Mouse (Mus musculus) midbrain, embryonic 12.5 days (tissue): Measurements from ENCODE around the gene Abcb11. TPM values are rescaled to one million over a fixed set of nuclear protein-coding genes. Genes with fewer than 3 reads are reported as not detected.

Experiments
- ATAC-seq: fragments of 200-750 bp; cut with Nextera tagmentation; 2 replicates; pipeline ENCODE4 v1.8.0; 2017; ENCODE audit warnings: low read depth, moderate TSS enrichment, moderate library complexity; ENCODE audit not compliant: low FRiP score
- H3K27ac ChIP-seq: fragments of 300-500 bp; sonication (generic); replicated peaks from 2 replicates; pipeline ENCODE4 v1.5.1; 2016; ENCODE audit warnings: mild to moderate bottlenecking
- H3K27me3 ChIP-seq: fragments of 300-500 bp; sonication (generic); 2 replicates; pipeline ENCODE4 v1.6.1; 2016; ENCODE audit warnings: mild to moderate bottlenecking
- H3K36me3 ChIP-seq: fragments of 300-500 bp; sonication (generic); 2 replicates; pipeline ENCODE4 v1.6.1; 2016
- H3K4me1 ChIP-seq: fragments of 300-500 bp; sonication (generic); 2 replicates; pipeline ENCODE4 v1.6.1; 2016
- H3K4me2 ChIP-seq: fragments of 300-500 bp; sonication (generic); replicated peaks from 2 replicates; pipeline ENCODE4 v1.6.1; 2016; ENCODE audit warnings: mild to moderate bottlenecking, moderate library complexity
- H3K4me3 ChIP-seq: fragments of 300-500 bp; sonication (generic); 2 replicates; pipeline ENCODE4 v1.5.1; 2016; ENCODE audit warnings: mild to moderate bottlenecking
- H3K9ac ChIP-seq: fragments of 300-500 bp; sonication (generic); replicated peaks from 2 replicates; pipeline ENCODE4 v1.6.1; 2016; ENCODE audit warnings: mild to moderate bottlenecking, moderate library complexity
- H3K9me3 ChIP-seq: fragments of 300-500 bp; sonication (generic); 2 replicates; pipeline ENCODE4 v1.6.1; 2016; ENCODE audit warnings: mild to moderate bottlenecking
- WGBS: fragments of 180-500 bp; shearing (Covaris S2); methylation state at CpG from one replicate; pipeline ENCODE4 v1.1.7; 2016; 5-methylcytosine and 5-hydroxymethylcytosine counted together
- polyA plus RNA-seq: library from polyadenylated mRNA; unstranded; fragments of >200 nt; fragmentation: Nextera tagmentation; extraction: Ambion mirVana; gene quantifications from 2 replicates; pipeline ENCODE4 v1.2.1, GENCODE M21; 2016

The Abcb11 gene
- polyA plus RNA-seq, 1 experiment from 2014 or later: not detected

GRCm38 (mm10) chr2:69210773-69211172, 131.6 kb downstream of the Abcb11 start, which contains the start of gene G6pc2:
Gene G6pc2 (plus strand): TSS chr2:69211073.
- Histone ChIP-seq H3K9me3 (no peaks in the 10 kb centered on the region), H3K4me3 (no peak within 1 kb of the TSS), H3K36me3 (no peaks in the 10 kb centered on the region), H3K4me2 (no peak within 1 kb of the TSS), H3K9ac (no peak within 1 kb of the TSS), H3K27ac (no peak within 1 kb of the TSS), H3K27me3 (no peaks in the 10 kb centered on the region), H3K4me1 (no peaks in the 10 kb centered on the region)
- 86% methylated on average over 7 of the region's 7 CpGs for WGBS
- ATAC-seq: no peak

- Histone ChIP-seq H3K9ac (no peak overlapping the region), H3K9me3 (no peaks in the 10 kb centered on the region), H3K27ac (no peak overlapping the region), H3K4me2 (no peak overlapping the region), H3K4me1 (peaks cover 9% of the 10 kb centered on the region), H3K27me3 (no peaks in the 10 kb centered on the region), H3K36me3 (no peaks in the 10 kb centered on the region), H3K4me3 (no peak overlapping the region)
- WGBS: 95% methylated on average over 3 of the region's 3 CpGs
- no peak for ATAC-seq
These were observed 132.7 kb downstream of the Abcb11 start for GRCm38 (mm10) chr2:69209684-69210083.

- H3K27me3 ChIP-seq: no peaks in the 10 kb centered on the region
- no peak overlapping the region for H3K4me3 ChIP-seq
- H3K4me1 ChIP-seq: peaks cover 12% of the 10 kb centered on the region
- no peak overlapping the region for H3K9ac ChIP-seq
- WGBS: 28% methylated on average over 7 of the region's 7 CpGs
- no peak; the same call in 1 of the 2 replicates for ATAC-seq
- H3K9me3 ChIP-seq: no peaks in the 10 kb centered on the region
- peaks cover 13% of the 10 kb centered on the region for H3K36me3 ChIP-seq
- no peak overlapping the region for H3K27ac ChIP-seq
- peak overlapping the region; percentile 39 for H3K4me2 ChIP-seq
These were observed 135.9 kb downstream of the Abcb11 start for GRCm38 (mm10) chr2:69206523-69206922.

GRCm38 (mm10) chr2:69205791-69206351, 136.5 kb downstream of the Abcb11 start, which contains the start of gene Spc25:
Gene Spc25 (minus strand): TSS chr2:69206194.
- peak within 1 kb of the TSS; percentile 74 for H3K27ac ChIP-seq
- peak within 1 kb of the TSS; percentile 82 for H3K4me3 ChIP-seq
- no peaks in the 10 kb centered on the region for H3K9me3 ChIP-seq
- under 1% methylated on average over 44 of the region's 46 CpGs for WGBS
- peak within 1 kb of the TSS; percentile 73 for H3K9ac ChIP-seq
- H3K4me1 ChIP-seq: peaks cover 12% of the 10 kb centered on the region
- no peaks in the 10 kb centered on the region for H3K27me3 ChIP-seq
- peaks cover 19% of the 10 kb centered on the region for H3K36me3 ChIP-seq
- peak; percentile 99 for ATAC-seq
- H3K4me2 ChIP-seq: peak within 1 kb of the TSS; percentile 81

GRCm38 (mm10) chr2:69205185-69205584, 137.2 kb downstream of the Abcb11 start:
- Histone ChIP-seq H3K4me1 (peaks cover 12% of the 10 kb centered on the region), H3K4me2 (peak overlapping the region; percentile 81), H3K36me3 (peaks cover 21% of the 10 kb centered on the region), H3K9me3 (no peaks in the 10 kb centered on the region), H3K9ac (peak overlapping the region; percentile 73), H3K27ac (no peak overlapping the region), H3K4me3 (peak overlapping the region; percentile 82), H3K27me3 (no peaks in the 10 kb centered on the region)
- no peak for ATAC-seq
- 20% methylated on average over 6 of the region's 6 CpGs for WGBS

- Histone ChIP-seq H3K4me1 (no peaks in the 10 kb centered on the region), H3K9ac (no peak overlapping the region), H3K27ac (no peak overlapping the region), H3K4me2 (no peak overlapping the region), H3K27me3 (no peaks in the 10 kb centered on the region), H3K9me3 (no peaks in the 10 kb centered on the region), H3K4me3 (no peak overlapping the region), H3K36me3 (peaks cover 44% of the 10 kb centered on the region)
- ATAC-seq: no peak
- 94% methylated on average over 5 of the region's 5 CpGs for WGBS
These were observed 148.9 kb downstream of the Abcb11 start for GRCm38 (mm10) chr2:69193555-69193954.

GRCm38 (mm10) chr2:69191059-69191458, 151.4 kb downstream of the Abcb11 start:
- no peak overlapping the region for H3K9ac ChIP-seq
- 87% methylated on average over 5 of the region's 5 CpGs for WGBS
- no peaks in the 10 kb centered on the region for H3K9me3 ChIP-seq
- H3K36me3 ChIP-seq: peaks cover 33% of the 10 kb centered on the region
- H3K4me1 ChIP-seq: no peaks in the 10 kb centered on the region
- no peak for ATAC-seq
- H3K27ac ChIP-seq: no peak overlapping the region
- H3K27me3 ChIP-seq: no peaks in the 10 kb centered on the region
- no peak overlapping the region for H3K4me2 ChIP-seq
- no peak overlapping the region for H3K4me3 ChIP-seq

- no peak overlapping the region for H3K27ac ChIP-seq
- WGBS: 64% methylated on average over 4 of the region's 4 CpGs
- ATAC-seq: no peak
- H3K36me3 ChIP-seq: peaks cover 18% of the 10 kb centered on the region
- H3K27me3 ChIP-seq: no peaks in the 10 kb centered on the region
- H3K4me1 ChIP-seq: no peaks in the 10 kb centered on the region
- H3K4me3 ChIP-seq: no peak overlapping the region
- no peaks in the 10 kb centered on the region for H3K9me3 ChIP-seq
- no peak overlapping the region for H3K9ac ChIP-seq
- H3K4me2 ChIP-seq: no peak overlapping the region
These were observed 153.2 kb downstream of the Abcb11 start for GRCm38 (mm10) chr2:69189222-69189621.

- Histone ChIP-seq H3K36me3 (peaks cover 13% of the 10 kb centered on the region), H3K27me3 (no peaks in the 10 kb centered on the region), H3K27ac (no peak overlapping the region), H3K4me2 (no peak overlapping the region), H3K9ac (no peak overlapping the region), H3K4me1 (no peaks in the 10 kb centered on the region), H3K4me3 (no peak overlapping the region), H3K9me3 (no peaks in the 10 kb centered on the region)
- ATAC-seq: no peak
- 92% methylated on average over 6 of the region's 6 CpGs for WGBS
These were observed 153.7 kb downstream of the Abcb11 start for GRCm38 (mm10) chr2:69188732-69189131.

Other genes starting within 250 kb of the Abcb11 start
- 0.83 and 0.96 TPM in 2 replicates for gene Nostrin, start 206.8 kb downstream of the Abcb11 start, polyA plus RNA-seq
- 183 and 201 TPM in 2 replicates for gene Spc25, start 136.4 kb downstream of the Abcb11 start, polyA plus RNA-seq
- gene G6pc2, start 131.5 kb downstream of the Abcb11 start, polyA plus RNA-seq: 0.24 TPM in 1 of 2 replicates, not detected in the other
- not detected in 2 replicates for gene Dhrs9, start 37.8 kb upstream of the Abcb11 start, polyA plus RNA-seq
- 5.7 and 6.9 TPM in 2 replicates for gene Lrp2, start 243.4 kb upstream of the Abcb11 start, polyA plus RNA-seq